Mouse (Mus musculus): ENCODE data around the gene Kcna2.

The Kcna2 gene

GRCm38 (mm10) chr3:107100811-107101455, at the start of gene Kcna2:
Gene Kcna2, plus strand, starts transcription at chr3:107101146.
- DNase-seq (ENCODE audit: inconsistent ontology term), result no peak

GRCm38 (mm10) chr3:107061468-107061867, 39.5 kb upstream of the Kcna2 start:
- no peak for DNase-seq (ENCODE audit: inconsistent ontology term)

- peak; percentile 64 for DNase-seq (ENCODE audit: inconsistent ontology term)
Measured at GRCm38 (mm10) chr3:107062771-107063170, 38.2 kb upstream of the Kcna2 start.

DNA sequence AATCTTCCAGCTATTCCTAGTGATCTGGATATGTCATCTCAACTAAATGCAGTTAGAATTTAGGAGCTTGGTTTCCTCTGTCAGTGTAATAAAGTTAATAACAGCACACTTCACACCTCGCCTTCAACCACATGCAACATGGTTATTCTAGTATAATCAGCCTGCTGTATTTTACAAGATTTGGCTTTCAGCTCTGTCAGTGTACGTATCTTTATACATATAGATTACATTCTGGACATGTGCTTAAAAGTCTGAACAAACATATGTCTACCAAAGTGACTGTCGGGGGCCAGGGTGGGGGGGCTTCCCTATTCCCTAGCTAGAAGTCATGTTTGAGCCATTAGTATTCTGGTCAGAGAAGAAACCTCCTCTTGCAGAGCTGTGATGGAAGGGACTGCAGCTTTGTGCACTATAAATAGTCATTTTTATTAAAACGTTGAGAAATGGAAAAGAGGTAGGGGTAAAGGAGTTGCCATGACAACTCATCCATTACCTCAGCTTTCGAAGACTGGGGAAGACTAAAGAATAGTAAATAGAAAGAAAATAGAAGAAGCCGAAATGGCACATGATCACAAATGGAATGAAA, 35.3 kb upstream of the Kcna2 start:
- DNase-seq (ENCODE audit: inconsistent ontology term), result no peak

- no peak for DNase-seq (ENCODE audit: inconsistent ontology term)
Measured at GRCm38 (mm10) chr3:107066165-107066850, 34.6 kb upstream of the Kcna2 start.

DNA sequence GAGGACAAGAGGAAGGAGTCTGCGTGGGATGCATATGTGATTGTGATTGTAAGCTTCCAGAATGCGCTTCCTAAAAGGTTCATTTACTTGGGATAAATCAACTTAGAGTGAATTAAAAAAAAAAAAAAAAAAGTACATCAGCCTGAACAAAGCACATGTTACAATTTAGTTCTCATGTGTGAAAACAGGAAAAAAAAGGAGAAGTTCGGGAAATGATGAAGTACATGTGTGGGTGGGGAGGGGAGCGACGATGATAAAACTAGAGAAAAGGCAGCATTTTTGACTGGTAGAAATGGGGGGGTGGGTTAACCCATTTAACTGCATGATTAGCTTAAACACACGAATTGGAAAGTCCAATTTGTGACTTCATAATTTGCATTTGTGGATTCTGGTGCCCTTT, 33.7 kb upstream of the Kcna2 start:
- no peak for DNase-seq (ENCODE audit: inconsistent ontology term)

DNA sequence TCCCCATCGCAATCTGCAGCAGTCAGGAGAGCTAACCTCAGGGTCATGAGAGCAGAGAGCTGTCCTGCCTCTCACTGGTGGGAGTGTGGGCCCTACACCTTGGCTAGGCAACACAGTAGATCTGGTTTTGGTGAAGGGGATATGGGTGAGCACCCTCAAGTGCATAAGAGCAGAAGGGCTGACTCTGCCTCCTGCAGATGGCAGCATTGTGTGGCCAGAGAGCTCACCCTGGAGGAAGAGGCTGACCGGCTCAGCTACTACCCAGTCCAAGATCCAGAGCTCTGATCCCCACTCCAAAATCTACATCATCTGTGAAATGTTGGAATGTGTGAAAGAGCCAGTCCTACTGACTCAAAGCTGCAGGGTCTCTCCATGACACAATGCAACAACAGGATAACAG, 27.1 kb upstream of the Kcna2 start:
- DNase-seq (ENCODE audit: inconsistent ontology term), result no peak

- DNase-seq (ENCODE audit: inconsistent ontology term), result no peak
Measured at GRCm38 (mm10) chr3:107075705-107076104, 25.2 kb upstream of the Kcna2 start.

DNA sequence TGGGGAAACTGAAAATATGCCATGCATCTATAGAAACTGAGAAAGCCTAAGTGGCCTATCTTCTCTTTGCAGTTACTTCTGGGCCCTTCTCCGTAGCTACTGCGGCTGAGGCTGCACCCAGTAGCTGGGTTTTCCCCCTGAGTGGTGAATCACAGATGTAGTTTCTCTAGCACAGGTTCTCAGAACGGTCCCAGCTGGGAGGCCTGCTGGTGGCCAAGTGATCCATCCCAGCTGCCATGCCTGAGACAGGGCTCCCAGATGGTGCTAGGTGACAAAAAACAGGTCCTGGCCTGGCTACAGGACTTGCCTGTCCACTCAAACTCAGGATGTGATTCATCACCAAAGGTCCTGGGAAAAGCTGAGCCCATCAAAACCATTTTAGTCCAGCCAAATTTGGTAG, 24.3 kb upstream of the Kcna2 start:
- DNase-seq (ENCODE audit: inconsistent ontology term), result no peak

DNA sequence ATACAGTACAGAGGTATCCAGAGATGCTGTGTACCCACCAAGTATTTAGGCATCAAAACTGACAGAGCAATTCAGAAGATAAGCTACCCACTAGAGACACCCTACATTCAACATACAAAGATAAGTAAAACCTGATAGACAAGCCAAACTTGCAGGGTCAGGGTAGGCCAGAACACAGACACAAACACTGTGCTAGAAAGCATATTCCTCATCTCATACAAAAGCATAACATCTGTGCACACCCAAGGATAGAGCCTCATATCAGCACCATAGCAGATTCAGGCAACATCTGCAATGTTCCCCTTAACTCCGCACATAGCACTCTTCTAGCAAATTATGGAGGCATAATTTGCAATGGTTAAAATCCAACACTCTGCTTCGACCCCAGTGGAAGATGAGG, 23.8 kb upstream of the Kcna2 start:
- no peak for DNase-seq (ENCODE audit: inconsistent ontology term)

- no peak for DNase-seq (ENCODE audit: inconsistent ontology term)
Measured at GRCm38 (mm10) chr3:107080803-107081202, 20.1 kb upstream of the Kcna2 start.

- DNase-seq (ENCODE audit: inconsistent ontology term), result no peak
Measured at GRCm38 (mm10) chr3:107081227-107081626, 19.7 kb upstream of the Kcna2 start.

- no peak for DNase-seq (ENCODE audit: inconsistent ontology term)
Measured at GRCm38 (mm10) chr3:107084586-107084985, 16.4 kb upstream of the Kcna2 start.

DNA sequence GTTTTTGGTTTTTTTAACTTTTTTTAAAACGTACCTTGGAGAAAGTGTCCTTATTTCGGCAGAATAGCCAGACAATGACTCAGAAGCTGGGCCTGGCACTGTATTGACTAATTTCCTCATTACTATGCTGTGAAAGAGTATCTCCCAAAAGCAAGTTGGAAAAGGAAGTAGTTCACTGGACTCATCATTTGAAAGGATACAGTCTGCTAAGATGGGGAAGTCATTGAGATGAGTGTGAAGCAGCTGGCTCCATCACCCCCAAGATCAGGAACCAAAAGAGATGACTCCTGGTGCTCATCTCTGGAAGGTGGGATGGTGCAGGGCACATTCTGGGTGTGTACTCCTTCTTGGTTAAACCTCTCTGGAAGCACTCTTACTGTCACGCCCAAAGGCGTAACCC, 13.5 kb upstream of the Kcna2 start:
- no peak for DNase-seq (ENCODE audit: inconsistent ontology term)

DNA sequence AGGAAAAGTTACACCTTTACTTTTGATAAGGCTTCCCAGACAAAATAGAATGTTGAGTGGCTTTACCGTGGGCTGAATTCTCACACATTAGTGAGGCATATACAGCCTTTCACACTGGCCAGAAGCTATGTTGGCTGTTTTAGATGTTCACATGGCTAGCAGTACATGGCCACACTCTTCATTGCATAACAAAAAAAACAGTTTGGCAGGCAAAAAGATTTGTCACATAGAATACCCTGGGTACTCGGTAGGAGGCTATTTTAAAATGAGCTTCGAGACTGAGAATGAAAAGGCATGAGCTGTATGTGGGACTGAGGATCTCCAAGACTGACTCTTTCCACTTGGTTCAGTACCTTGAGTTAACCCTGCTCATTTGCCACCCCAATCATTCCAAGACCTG, 12.1 kb upstream of the Kcna2 start:
- no peak for DNase-seq (ENCODE audit: inconsistent ontology term)

DNA sequence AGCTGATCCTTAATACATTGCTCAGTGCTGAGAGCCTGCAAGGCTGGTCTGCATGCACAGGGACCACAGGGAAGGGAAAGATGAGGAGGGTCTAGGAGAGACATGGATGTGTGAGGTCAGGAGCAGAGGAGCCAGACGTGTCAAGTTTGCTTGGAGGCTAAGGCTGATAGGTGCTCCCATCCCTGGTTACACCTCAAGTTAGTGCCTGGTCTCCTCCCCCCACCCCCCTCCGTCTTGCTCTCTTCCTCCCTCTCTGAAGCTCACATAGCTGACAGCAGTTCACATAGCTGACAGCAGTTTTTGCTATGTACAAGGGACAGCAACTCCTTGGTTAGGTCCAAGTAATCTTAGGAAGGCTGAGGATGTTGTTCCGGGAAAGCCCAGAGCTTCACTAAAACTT, 11.5 kb upstream of the Kcna2 start:
- no peak for DNase-seq (ENCODE audit: inconsistent ontology term)

DNA sequence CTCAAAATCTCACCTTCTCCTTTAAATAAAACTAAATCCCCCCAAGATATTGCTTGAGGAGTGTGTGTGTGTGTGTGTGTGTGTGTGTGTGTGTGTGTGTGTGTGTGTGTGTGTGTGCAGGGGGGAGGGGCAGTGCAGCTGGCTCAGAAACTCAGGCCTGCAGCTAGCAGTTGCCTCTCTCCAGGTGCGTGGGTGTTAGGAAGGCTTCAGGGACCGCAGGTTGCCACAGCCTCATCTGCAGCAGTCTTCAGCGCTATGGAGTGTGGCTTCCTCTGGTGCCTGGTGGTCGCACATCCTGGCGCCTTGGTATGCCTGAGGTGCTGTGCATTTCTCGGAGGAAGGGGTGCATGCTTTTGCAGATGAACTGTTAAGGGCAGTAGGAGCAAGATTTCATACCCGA, 10.9 kb upstream of the Kcna2 start:
- no peak for DNase-seq (ENCODE audit: inconsistent ontology term)

- DNase-seq (ENCODE audit: inconsistent ontology term), result no peak
Measured at GRCm38 (mm10) chr3:107090403-107091150, 10.4 kb upstream of the Kcna2 start.

GRCm38 (mm10) chr3:107094028-107094427, 6.9 kb upstream of the Kcna2 start:
- DNase-seq (ENCODE audit: inconsistent ontology term), result peak; percentile 41

DNA sequence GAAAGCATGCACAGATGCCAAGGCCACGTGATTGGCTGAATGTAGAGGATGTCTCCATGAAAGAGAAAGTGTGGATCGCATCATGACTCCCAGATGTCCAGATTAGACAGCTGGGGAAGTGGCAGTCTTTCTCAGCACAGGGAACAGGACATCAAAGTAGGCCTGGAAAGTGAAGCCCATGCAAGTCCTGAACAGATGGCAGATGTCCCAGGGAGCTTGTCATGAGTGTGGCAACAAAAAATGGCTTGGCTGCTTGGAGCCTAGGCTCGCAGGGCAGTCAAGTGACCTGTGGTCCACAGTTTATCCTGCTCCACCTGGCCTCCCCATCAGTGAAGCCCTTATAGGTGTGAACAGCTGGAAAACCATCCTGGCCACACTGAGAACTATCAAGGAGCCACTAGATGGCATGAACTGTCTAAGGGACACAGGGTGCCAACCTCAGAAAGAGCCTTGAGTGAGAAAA, 4.6 kb upstream of the Kcna2 start:
- no peak for DNase-seq (ENCODE audit: inconsistent ontology term)

GRCm38 (mm10) chr3:107099866-107100265, 1.1 kb upstream of the Kcna2 start:
- DNase-seq (ENCODE audit: inconsistent ontology term), result no peak

DNA sequence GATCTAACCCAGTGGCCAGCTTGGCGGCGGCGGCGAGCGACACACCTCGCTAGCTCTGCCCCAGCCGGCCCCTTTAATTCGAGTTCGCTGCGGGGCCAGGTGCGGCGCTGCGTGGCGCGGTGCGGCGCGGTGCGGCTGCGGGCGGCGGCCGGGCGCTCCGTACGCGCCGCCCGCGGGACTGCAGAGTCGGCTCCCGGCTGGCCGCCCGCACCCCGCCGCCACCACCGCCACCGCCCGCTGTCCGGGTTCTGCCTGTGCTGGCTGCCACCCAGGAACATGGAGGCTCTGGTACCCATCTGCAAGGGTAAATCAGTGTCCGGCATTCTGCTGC, 475 bp downstream of the Kcna2 start:
- DNase-seq (ENCODE audit: inconsistent ontology term), result peak; percentile 37
